Mouse (Mus musculus) liver, adult (tissue): ENCODE data around the gene Sf3a2.
A peak's percentile ranks its signal among the peaks of the same experiment; 100 is the strongest.

Experiments
- GATA4 ChIP-seq: IDR thresholded peaks from 2 replicates; pipeline ENCODE4 v1.6.1; 2014; ENCODE audit warnings: mild to moderate bottlenecking, low read length; ENCODE audit not compliant: insufficient replicate concordance

The Sf3a2 gene

DNA sequence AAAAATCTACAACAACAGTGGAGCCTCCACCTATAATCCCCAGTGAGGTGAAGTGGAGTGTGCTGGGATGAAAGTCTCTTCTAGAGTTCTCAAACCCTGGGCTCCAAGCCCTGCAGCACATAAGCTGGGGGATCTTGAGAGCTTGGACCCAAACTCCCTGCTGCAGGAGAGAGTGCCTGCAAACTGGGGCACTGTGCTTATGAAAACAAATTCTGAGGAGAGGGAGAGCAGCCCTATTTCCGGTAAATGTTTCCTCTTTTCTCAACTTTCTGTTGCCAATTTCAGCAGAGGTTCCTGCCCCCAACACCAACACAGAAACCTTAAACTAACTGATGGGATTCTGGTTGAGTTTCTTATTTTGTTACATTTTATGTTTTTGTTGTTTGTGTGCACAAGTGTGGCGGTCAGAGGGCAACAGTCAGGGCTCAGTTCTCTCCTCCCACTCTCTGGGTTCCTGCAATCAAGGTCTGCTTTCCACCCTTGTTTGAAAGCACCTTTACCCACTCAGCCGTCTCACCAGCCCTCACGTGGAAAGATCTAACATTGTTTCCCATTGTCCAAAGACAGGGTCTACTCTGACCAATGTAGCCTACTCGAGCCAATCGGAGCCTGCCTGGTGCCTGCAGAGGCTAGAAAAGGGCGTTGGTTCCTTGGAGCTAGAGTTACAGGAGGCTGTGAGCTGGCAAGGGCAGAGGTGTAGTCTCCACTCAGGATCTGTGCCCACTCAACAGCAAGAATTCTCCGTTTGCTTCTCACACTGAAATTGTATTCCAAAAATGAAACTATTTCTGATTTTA is 26.0 kb downstream of the Sf3a2 start:
- no peak for TF ChIP-seq GATA4

DNA sequence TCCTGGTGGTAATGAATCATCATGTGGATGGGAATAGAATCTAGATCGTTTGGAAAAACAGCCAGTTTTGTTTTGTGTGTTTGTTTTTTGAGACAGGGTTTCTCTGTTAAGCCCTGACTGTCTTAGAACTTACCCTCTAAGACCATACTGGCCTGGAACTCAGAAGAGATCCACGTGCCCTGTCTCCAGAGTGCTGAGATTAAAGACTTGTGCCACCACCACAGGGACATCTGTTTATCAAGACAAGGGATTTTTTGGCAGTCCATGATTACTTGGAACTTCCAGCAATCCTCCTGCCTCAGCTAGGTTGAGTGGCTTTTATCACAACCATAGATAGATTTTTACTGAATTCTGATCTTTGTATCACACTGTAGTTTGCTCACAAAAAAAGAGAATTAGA is 26.8 kb downstream of the Sf3a2 start:
- no peak for TF ChIP-seq GATA4

DNA sequence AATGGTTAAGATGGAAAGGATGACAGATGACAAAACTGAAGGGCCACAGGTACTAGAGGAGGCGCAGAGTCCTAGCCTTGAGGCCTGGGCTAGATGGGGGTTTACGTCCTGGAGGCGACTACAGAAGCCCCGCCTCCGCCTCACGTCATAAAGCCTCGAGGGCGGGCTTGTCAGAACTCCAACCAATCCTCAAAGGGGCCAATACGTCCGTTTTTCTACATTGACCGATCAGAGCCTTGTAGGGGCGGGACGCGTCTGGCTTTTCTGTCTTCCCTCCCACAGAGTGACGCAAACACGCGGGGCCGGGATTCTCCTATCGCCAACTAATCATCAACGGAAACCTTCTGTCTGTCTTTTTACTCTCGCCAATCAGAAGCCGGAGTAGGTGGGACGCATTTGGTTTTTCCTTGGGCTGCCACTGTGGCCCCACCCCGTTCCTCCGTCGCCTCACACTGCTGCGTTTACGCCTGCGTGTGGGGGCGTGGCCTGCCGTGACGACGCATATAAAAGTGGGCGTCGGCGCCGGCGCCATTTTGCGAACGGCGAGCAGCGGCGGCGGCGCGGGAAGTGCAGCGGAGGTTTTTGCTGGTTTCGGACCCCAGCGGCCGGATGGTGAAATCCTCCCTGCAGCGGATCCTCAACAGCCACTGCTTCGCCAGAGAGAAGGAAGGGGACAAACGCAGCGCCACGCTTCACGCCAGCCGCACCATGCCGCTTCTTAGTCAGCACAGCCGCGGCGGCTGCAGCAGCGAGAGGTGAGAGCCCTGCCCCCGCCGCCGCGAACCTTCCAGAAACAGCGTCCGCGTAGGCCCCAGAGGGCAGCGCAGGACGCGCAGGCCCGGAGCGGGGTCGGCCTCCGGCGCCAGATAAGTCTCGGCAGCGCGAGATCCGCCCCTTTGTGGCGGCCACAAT is 28.4 kb downstream of the Sf3a2 start, which contains the start of gene Oaz1:
Gene Oaz1 (plus strand): TSS at position 506 of the 912 bp plus-strand sequence.
- TF ChIP-seq GATA4, result peak; percentile 47; the same call in 1 of the 2 replicates

DNA sequence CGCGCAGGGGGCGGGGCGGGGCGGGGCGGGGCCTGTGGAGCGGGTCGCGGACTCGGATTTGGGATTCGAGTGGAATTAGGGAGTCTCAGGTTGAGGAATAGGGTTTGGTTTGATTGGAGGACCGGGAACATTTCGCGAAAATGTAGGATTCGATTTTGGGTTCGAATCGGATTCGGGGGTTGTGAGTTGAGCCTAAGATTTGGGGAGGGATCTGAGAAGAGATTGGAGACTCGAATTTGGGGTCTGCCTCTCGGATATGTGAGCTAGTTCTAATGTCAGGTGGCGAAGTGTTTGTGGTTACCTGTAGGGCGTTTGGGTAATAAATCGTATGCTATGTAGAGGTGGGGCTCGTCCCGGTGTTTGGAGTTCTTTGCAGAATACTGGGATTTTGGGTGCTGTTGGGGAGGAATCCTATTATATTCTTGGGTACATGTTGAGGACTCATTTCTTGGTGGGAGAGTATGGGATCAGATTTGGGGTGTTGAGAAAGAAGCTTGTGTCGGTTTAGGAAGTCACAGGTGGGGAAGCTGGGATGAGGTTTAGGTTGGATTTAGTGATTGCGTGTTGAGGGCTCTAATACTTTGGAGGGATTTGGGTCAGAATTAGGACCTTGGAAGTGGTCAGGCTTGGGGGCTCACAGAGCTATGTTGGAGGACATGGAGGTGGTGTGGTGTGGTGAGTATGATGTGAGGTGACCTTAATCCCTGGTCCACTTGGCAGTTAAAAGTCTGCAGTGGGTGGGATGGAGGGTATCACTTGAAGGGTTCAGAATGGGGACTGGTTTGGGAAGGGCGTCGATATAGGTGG is 29.3 kb downstream of the Sf3a2 start:
- TF ChIP-seq GATA4, result no peak

DNA sequence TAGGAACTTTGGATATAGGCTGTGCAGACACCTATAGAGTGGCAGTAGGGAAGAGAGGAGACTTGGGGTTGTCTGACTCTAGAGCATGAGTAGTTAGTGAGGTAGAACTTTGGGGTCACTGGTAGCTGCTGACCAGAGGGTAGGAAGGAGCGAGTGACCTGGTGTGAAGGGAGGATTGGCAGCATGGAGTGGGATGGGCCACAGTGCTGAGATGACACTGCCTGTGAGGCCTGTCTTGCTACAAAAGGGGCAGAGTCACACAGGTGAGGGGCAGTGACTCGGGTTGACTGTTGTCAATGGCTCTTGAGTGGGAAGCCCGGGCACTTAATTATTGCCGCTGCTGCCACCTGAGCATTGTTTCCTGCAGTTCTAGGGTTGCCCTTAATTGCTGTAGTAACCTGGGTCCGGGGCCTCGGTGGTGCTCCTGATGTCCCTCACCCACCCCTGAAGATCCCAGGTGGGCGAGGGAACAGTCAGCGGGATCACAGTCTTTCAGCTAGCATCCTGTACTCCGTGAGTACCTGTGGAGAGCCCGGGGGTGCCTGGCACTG is 29.9 kb downstream of the Sf3a2 start:
- TF ChIP-seq GATA4, result no peak

DNA sequence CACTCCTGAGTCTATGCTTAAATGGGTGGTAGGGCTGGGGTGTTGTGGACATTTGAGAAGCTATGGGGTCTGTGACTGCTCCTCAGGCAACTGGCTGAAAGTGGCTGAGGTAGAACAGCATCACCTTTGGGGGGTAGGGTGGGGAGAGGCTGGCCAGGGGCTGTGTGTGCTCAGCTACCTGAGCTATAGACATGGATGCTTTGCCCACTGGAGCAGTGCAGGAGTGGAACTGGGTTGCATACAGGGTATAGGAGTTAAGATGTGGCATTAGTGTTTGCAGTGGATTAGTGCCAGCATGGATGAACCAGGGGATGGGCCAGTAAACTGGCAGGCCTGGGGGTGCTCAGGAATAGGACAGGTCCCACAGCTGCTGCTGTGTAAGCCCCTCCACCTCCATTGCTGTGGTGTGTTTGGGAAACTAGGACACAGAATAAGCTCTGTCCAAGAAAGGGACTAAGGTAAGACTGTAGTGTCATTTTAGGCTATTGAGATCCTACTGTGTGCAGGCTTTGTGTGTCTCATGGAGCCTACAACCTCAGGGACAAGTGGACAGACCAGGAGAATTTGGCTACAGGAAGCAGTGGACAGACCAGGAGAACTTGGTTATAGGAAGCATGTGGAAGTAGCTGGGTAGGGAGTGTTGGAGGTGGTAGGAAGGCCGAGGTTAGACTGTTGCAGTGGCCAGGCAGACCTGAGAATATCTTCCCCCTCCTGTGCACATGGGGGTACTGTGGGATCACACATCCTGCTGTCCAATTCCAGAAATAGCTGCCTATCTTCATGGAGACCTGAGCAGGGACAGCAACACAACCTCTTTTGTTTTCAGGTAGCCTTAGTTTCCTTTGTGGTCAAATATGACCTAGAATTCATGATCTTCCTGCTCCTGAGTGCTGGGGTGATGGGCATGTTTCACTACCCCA is 31.6 kb downstream of the Sf3a2 start:
- no peak for TF ChIP-seq GATA4

DNA sequence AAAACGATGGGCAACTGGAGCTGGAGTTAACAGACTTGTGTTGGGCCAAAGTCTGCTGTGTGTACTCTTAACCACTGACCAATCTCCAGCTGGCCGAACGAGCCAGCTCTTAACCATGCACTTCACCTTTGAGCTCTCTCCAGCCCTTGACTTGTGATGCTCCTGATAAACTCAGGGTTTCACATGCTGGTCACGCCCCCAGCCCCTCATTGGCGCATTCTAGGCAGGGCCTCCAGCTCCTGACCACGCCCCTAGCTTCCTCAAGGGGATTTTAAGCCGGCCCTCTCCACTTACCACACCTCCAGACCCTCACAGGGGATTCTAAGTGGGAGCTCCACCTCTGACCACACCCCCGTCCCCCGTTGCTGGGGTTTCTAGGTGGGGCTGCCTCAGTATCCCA is 33.1 kb downstream of the Sf3a2 start:
- TF ChIP-seq GATA4, result peak; percentile 67; the same call in 1 of the 2 replicates

DNA sequence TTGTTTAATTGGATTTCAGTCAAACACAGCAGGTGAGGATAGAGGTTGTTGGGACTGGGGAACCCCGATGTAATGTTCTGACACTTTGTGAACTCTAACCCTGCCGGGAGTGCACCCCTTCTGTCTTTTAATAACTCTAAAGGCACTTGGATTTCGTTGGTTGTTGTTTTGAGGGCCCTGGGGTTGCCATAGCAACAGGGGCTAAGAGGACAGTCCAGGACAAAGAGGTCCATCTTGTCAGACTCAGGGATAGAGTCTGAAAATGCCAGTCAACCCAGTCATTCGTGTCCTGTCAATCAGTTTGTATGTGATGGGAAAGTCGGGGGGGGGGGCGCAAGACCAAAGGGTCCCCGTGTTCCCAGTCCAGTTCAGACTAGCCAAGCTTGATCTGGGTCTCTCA is 34.8 kb downstream of the Sf3a2 start:
- no peak for TF ChIP-seq GATA4

DNA sequence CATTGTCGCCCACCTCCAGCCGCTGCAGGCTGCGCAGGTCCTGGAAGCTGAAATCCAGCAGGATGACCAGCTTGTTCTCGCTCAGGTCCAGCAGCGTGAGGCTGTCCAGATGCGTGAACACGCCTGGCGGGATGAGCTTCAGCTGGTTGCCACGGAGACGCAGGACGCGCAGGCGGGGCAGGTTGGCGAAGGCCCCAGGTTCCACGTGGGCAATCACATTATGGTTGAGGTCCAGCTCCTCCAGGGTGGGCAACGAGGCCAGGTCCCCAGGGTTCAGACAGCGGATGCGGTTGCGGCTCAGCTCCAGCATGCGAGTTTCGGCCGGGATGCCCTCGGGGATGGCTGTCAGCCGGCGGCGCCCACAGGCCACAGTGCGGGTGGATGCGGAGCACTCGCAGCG is 37.6 kb downstream of the Sf3a2 start:
- TF ChIP-seq GATA4, result no peak

DNA sequence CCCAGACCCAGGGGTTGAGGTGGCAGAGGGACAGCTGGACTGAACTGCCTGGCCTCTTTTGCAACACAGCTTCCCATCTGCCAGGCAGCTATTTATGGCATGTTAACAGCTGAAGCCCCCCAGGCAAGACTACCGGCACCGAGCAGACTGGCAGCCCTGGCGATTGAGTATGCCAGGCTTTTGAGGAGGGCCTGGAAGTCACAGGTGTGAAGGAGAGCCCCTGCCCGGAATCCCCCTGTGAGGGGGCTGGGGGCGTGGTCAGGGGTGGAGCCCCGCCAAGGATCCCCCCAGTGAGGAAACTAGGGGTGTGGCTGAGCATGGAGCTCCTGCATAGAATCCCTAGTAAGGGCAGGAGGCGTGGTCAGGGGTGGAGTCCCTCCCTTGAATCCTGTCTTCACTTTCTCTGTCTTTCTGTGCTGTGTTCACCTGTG is 39.0 kb downstream of the Sf3a2 start:
- TF ChIP-seq GATA4, result no peak

DNA sequence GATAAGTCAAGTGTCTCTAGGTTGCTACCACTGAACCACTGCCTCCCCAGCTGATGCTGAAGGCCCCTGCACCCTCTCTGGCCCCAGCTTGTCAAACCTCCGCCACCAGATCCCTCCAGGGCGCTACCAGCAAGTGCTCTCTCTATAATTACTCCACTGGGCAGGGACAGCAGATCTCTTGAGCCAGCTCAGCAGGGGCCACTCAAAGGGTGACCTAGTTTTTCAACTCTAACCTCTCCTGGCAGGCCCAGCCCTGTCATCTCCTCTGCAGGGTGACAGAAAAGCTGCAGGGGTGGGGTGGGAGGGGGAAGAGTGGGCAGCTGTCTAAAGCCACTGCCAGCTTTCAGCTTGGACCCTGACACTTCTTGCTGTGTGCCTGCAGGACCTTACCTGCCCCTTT is 39.8 kb downstream of the Sf3a2 start:
- no peak for TF ChIP-seq GATA4

DNA sequence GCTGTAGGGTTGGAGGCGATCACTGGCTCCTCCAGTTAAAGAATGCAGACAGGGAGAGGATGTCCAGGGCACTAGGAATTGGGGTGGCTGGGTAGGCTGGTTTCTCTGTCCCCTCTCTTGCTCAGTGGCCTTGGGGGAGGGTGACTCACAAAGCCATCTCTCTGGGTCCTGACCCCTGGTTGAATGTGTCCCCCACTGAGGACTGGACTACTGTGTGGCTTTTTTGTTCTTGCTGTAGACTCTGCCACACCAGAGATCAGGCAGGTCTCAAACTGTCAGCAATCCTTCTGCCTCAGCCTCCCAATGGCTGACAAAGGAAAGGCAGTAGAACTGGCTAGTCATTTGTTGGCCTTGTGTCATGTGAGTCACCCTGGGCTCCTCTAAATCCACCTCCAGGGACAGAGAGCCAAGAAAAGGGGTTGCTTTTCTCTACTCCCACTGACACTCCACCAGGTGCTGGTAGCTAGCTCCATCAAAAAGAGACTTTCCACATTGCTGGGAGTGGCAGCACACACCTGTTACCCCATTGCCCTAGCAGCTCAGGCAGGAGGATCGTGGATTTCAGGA is 40.4 kb downstream of the Sf3a2 start:
- no peak for TF ChIP-seq GATA4

DNA sequence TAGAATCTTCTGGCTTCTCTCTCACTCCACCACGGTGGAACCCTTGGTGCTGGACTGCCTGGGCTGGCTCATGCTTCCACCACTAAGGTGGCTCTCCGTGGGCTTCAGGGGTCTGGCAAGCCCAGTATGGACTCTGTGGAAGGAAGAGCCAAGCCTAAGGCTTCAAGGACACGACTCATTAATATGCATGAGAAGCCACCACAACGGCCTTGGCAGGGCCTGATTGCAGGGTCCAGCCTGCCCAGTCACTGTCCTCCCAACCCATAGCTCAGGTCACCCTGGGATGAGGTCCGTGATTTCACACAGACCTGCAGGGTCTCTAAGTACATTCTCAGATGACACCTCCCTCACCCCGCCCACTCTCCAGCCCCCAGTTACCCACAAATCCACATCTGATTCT is 41.9 kb downstream of the Sf3a2 start:
- TF ChIP-seq GATA4, result no peak
